Mouse (Mus musculus) v-Abl transformed pro-B cells (cell line): ENCODE results near the gene Pnmal1.

Experiments
- in situ Hi-C, 2 experiments: fragments of 400-800 bp; cut with MboI; formaldehyde crosslinking; loops; one replicate each; pipeline ENCODE4 v1.15.1; 2025; ENCODE audit not compliant: unreplicated experiment in 2 of 2

The Pnmal1 gene

GRCm38 (mm10) chr7:16990006-16990744 lies 30.7 kb downstream of the Pnmal1 start:
- in situ Hi-C loops = loop anchor here in 1 of 2 experiments (10.0 kb wide), 1 partner anchor 55 kb away; no protein-coding TSS in a partner anchor

DNA sequence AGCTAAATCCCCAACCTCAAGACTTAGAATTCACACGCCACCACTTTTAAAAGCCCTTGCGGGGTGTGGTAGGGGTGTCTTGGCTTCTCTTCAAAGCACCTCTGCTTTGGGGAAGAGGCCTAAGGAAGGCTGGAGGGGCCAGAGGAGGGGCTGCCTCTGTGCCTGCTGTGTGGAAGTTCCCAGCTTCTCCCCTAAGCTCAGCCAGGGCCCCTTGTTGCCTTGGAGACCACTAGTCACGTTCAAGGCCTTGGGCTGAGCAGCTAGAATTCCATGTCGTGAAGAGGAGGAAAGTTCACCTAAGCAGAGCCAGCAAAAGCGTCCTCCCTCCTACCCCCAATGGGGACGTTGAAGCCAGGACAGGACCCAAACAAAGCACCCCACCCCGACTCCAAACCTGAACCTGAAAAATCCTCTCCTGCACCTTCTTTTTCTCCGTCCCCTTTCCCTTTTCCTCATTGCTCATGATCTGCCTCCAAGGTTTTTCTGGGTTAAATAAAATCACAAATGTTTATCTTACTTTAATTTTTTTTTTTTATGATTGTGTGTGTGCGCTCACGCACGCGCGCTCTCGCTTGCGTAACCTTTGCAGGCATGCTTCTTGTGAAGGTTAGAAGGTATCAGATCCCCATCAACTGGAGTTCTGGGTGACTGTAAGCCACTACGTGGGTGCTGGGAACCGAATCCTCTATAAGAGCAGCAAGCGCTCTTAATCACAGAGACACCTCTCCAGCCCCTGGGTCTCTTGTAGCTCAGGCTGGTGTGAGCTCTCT lies 32.4 kb downstream of the Pnmal1 start:
- in situ Hi-C loops = loop anchor here in 1 of 2 experiments (10.0 kb wide), 1 partner anchor 57 kb away; no protein-coding TSS in a partner anchor

GRCm38 (mm10) chr7:16992451-16992807 lies 33.0 kb downstream of the Pnmal1 start, which contains the start of gene Ccdc8:
TSS of gene Ccdc8 (plus strand) at chr7:16992708.
- in situ Hi-C loops = loop anchor here in 1 of 2 experiments (10.0 kb wide), 1 partner anchor 58 kb away; no protein-coding TSS in a partner anchor

GRCm38 (mm10) chr7:16993651-16994399 lies 34.3 kb downstream of the Pnmal1 start:
- in situ Hi-C loops = loop anchor here in 1 of 2 experiments (10.0 kb wide), 1 partner anchor 59 kb away; no protein-coding TSS in a partner anchor

DNA sequence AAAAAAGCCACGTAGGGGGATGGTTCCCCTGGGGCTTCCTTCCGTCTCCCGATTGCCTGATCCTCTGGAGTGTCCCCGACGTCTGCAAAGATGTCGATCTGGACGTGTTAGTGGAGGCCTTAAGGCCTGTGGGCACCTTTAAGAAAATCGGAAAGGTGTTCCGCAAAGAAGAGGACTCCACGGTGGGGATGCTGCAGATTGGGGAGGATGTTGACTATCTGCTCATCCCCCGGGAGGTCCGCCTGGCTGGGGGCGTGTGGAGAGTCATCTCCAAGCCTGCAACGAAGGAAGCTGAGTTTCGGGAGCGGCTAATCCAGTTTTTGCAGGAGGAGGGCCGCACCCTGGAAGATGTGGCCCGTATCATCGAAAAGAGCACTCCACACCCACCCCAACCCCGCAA lies 34.9 kb downstream of the Pnmal1 start:
- in situ Hi-C loops = loop anchor here in 1 of 2 experiments (10.0 kb wide), 1 partner anchor 60 kb away; no protein-coding TSS in a partner anchor

- in situ Hi-C loops = loop anchor here (5.0 to 10.0 kb wide), 2 partner anchors 43 to 61 kb away; no protein-coding TSS in a partner anchor
Measured at GRCm38 (mm10) chr7:16995345-16995744, 35.9 kb downstream of the Pnmal1 start.

GRCm38 (mm10) chr7:16999233-16999632 lies 39.8 kb downstream of the Pnmal1 start:
- in situ Hi-C loops = loop anchor here (5.0 to 10.0 kb wide), 2 partner anchors 47 to 64 kb away; no protein-coding TSS in a partner anchor

- in situ Hi-C loops = loop anchor here (5.0 to 10.0 kb wide), 4 partner anchors 47 to 68 kb away; no protein-coding TSS in a partner anchor
Measured at GRCm38 (mm10) chr7:16999650-17000049, 40.2 kb downstream of the Pnmal1 start.

DNA sequence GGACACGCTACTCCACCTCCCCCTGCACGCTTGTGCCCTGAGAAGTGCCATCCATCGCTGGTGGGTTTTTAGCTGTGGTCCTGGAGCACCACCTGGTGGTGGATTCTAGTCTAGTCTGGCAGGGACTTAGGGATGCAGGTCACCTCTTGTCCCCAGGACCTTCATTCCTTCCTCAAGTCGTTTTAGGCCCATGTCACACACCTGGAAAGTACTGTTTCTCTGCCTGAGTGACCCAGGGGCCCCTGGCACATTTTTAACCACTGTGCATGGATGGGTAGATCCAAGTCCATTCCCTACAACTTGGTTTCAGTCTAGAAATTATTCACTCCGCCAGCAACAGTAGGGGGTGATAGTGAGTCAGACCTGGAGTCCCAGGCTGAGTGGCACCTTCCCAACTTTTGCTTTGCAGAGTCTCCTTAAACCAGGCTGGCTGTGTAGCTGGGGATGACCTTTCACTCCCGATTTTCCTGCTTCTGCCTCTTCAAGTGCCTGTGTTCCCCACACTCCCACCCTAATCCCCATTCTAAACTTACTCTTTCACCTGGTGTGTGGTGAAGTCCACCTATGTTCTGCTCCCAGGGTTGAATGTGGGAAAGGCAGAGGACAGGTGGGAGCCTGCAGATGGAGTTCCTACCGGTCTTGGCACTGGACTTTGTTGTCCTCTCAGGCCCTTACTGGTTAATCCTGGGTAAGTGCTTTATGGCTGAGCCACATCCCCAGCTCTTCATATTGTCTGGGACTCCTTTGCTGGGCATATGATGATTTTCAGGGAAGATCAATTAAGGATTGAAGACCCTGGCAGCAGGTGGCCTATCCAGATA lies 43.1 kb downstream of the Pnmal1 start:
- in situ Hi-C loops = loop anchor here (5.0 kb wide), 3 partner anchors 50 to 65 kb away; no protein-coding TSS in a partner anchor

DNA sequence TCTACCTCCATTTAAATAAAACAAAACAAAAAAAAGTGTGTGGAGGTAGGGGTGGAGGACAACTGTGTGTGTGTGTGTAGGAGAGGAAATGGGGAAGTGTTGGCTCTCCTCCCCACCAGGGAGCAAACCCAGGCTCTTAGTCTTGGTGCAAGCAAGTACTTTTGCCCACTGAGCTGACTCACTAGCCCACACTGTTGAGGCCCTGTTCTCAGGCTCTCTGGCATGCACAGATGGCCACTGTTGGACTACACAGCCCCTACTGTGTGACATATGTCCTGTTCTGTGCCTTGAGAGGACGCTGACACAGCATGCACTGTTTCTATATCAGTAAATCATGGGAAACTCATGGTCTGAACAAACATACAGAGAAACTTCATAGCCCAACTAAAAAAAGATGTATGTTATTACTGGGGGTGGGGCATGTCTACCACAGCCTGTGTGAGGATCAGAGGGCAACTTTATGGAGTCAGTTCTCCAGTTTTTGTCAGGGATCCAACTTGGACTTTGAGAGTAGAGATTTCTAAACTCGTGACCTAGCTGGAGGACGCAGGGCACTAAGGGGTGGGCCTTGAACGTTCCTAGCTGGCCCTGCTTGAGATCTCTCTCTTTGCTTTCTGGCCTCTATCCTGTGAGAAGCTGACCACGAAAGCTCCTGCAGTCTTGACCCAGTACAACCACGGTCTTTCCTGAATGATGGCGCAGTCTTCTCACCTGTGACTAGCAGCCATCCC lies 43.9 kb downstream of the Pnmal1 start:
- in situ Hi-C loops = loop anchor here (5.0 kb wide), 3 partner anchors 49 to 64 kb away; no protein-coding TSS in a partner anchor

- in situ Hi-C loops = loop anchor here (5.0 kb wide), 3 partner anchors 48 to 63 kb away; no protein-coding TSS in a partner anchor
Measured at GRCm38 (mm10) chr7:17004716-17005115, 45.2 kb downstream of the Pnmal1 start.

DNA sequence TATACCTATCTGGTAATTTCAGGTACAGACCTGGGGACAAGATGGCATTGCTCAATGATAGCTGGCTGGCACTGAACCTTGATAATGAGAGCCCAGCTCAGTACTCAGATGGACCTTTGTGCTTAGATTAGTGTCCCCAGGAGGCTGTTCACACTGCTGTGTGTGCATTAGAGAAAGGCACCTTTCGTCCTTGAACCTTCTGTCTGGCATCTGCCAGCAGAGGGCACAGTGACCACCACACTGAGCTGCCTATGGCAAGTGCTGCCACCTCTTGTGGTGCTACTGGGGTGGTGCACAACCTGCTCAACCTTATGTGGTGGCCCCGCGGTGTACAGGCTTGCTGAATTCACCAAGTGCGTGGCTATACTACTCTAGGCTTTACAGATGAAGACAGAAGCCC lies 47.8 kb downstream of the Pnmal1 start:
- in situ Hi-C loops = no loop called here

DNA sequence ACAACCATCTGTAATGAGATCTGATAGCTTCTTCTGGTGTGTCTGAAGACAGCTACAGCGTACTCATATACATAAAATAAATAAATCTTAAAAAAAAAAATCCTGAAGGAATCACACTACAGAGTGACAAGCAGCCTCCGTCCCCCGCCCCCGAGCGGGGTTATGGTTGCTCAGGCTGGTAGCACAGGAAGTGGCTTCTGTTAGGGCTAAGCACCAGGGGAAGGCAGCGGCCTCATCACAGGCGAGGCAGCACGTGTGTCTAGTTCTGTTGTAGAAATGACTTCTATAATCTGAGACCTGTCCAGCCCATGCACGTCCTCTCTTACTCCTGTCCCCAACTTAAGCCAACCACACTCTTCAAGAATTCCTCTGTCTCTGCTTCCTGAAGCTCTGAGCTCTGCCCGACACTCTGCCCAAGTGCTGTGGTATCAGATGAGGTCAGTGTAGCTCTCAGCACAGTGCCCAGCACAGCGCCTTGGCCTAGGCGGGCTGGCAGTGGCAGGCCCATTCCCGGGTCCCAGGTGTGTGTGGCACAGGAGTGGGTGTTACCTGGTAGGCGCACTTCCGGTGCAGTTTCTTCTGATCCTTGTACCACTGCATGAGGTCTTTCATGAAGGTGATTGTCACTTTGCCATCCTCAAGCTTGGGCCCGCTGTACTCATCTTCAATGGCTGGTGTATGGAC lies 50.0 kb downstream of the Pnmal1 start:
- in situ Hi-C loops = no loop called here

- in situ Hi-C loops = no loop called here
Measured at GRCm38 (mm10) chr7:17010010-17010347, 50.5 kb downstream of the Pnmal1 start.

DNA sequence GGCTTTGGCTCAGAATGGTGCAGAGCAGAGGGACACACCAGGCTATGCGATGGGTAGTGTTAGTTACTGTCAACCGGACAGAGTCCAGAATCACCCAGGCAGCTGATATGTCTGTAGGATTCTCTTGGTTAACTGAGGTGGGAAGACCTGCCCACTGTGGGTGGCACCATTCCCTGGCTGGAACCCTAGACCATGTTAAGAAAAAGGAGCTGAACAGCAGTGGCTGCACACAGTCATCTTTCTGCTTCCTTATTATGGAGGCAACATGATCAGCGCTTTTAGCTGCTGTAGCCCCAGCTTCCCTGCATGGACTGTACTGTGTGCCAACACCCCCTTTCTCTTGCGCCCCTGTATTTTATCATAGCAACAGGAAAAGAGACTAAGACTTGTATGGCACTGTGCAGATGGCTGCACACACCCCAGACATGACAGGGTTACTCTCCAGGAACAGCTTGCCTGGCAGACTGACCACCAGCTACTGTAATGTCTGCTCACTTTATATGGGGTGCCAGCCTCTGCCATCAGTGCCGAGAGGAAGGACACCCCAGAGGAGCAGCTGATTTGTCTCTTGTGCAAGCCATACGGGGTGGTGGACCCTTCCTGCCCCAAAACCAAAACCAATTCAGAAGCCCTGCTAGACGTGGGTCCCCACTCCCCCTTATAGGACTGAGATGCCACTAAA lies 52.6 kb downstream of the Pnmal1 start:
- in situ Hi-C loops = no loop called here
